Mouse (Mus musculus) liver, embryonic 14.5 days (tissue): ENCODE data around the gene Phldb1.

Experiments
- CTCF ChIP-seq: IDR thresholded peaks from 2 replicates; pipeline ENCODE4 v1.5.1; 2016; ENCODE audit warnings: antibody characterized with exemption, low read depth, control low read depth
- EP300 ChIP-seq: IDR thresholded peaks from 2 replicates; pipeline ENCODE4 v1.6.1; 2016; ENCODE audit warnings: antibody characterized with exemption, low read depth

GRCm38 (mm10) chr9:44678288-44678871 lies 56.6 kb downstream of the Phldb1 start:
- TF ChIP-seq CTCF (peak; percentile 43), EP300 (no peak)
